Mouse (Mus musculus) cortical plate, adult 2 months (tissue): ENCODE data around the gene Gins2. TPM values are rescaled to one million over a fixed set of nuclear protein-coding genes. Genes with fewer than 3 reads are reported as not detected.

Source experiments
- H3K27ac ChIP-seq: fragments of 200-500 bp; 2 replicates; pipeline ENCODE4 v1.5.1; 2012; ENCODE audit warnings: low read length, control low read depth, inconsistent platforms; ENCODE audit not compliant: insufficient read depth
- H3K4me1 ChIP-seq: fragments of 200-500 bp; 2 replicates; pipeline ENCODE4 v1.6.1; 2011; ENCODE audit warnings: low read length; ENCODE audit not compliant: control insufficient read depth, insufficient read depth
- H3K4me3 ChIP-seq: fragments of 200-500 bp; 2 replicates; pipeline ENCODE4 v1.5.1; 2011; ENCODE audit warnings: mild to moderate bottlenecking, low read length, control low read depth; ENCODE audit not compliant: insufficient read depth
- CTCF ChIP-seq: fragments of 200-500 bp; IDR thresholded peaks from 2 replicates; pipeline ENCODE4 v1.5.1; 2011; ENCODE audit warnings: mild to moderate bottlenecking, control low read depth, low read length; ENCODE audit not compliant: insufficient read depth; ENCODE audit errors: extremely low read depth
- POLR2A ChIP-seq: fragments of 200-500 bp; IDR thresholded peaks from 2 replicates; pipeline ENCODE4 v1.6.1; 2011; ENCODE audit warnings: mild to moderate bottlenecking, low read length, control low read depth; ENCODE audit not compliant: insufficient read depth; ENCODE audit errors: extremely low read depth
- polyA plus RNA-seq: library from polyadenylated mRNA; depleted of rRNA; stranded (reverse); fragments of >200 nt; gene quantifications from 2 replicates; pipeline ENCODE4 v1.2.3, GENCODE M21; 2012

Gene Gins2
- polyA plus RNA-seq, 1 experiment: 2.2 TPM

GRCm38 (mm10) chr8:120607460-120607859, 18.4 kb upstream of the Gins2 start:
- no peaks in the 10 kb centered on the region for H3K4me1 ChIP-seq
- no peak overlapping the region for H3K27ac ChIP-seq
- H3K4me3 ChIP-seq: no peak overlapping the region
- no peak for TF ChIP-seq CTCF
- no peak for TF ChIP-seq POLR2A

GRCm38 (mm10) chr8:120602672-120603071, 13.6 kb upstream of the Gins2 start:
- Histone ChIP-seq H3K27ac (no peak overlapping the region), H3K4me1 (peaks cover 2% of the 10 kb centered on the region; the same call in 1 of the 2 replicates)
- TF ChIP-seq CTCF: no peak
- TF ChIP-seq POLR2A: no peak

GRCm38 (mm10) chr8:120599504-120599903, 10.4 kb upstream of the Gins2 start:
- TF ChIP-seq CTCF (peak; percentile 72), POLR2A (no peak)
- H3K4me3 ChIP-seq: no peak overlapping the region
- peaks cover 2% of the 10 kb centered on the region; the same call in 1 of the 2 replicates for H3K4me1 ChIP-seq
- H3K27ac ChIP-seq: no peak overlapping the region

More at GRCm38 (mm10) chr8:120602672-120603071, 13.6 kb upstream of the Gins2 start:
- H3K4me3 ChIP-seq: no peak overlapping the region

GRCm38 (mm10) chr8:120598579-120598978, 9.5 kb upstream of the Gins2 start:
- H3K27ac ChIP-seq: no peak overlapping the region
- TF ChIP-seq POLR2A (no peak), CTCF (no peak)

GRCm38 (mm10) chr8:120595963-120596362, 6.9 kb upstream of the Gins2 start:
- Histone ChIP-seq H3K27ac (no peak overlapping the region), H3K4me3 (no peak overlapping the region), H3K4me1 (peaks cover 2% of the 10 kb centered on the region; the same call in 1 of the 2 replicates)
- TF ChIP-seq POLR2A: no peak
- TF ChIP-seq CTCF: peak; percentile 84

More at GRCm38 (mm10) chr8:120598579-120598978, 9.5 kb upstream of the Gins2 start:
- Histone ChIP-seq H3K4me3 (no peak overlapping the region), H3K4me1 (peaks cover 2% of the 10 kb centered on the region; the same call in 1 of the 2 replicates)

- H3K4me1 ChIP-seq: peaks cover 2% of the 10 kb centered on the region; the same call in 1 of the 2 replicates
- no peak for TF ChIP-seq POLR2A
- peak; percentile 26; the same call in 1 of the 2 replicates for TF ChIP-seq CTCF
- no peak overlapping the region for H3K4me3 ChIP-seq
- no peak overlapping the region for H3K27ac ChIP-seq
These were observed 5.5 kb upstream of the Gins2 start for GRCm38 (mm10) chr8:120594571-120594970.

- H3K4me3 ChIP-seq: no peak overlapping the region
- H3K27ac ChIP-seq: no peak overlapping the region
- TF ChIP-seq POLR2A (no peak), CTCF (no peak)
- H3K4me1 ChIP-seq: no peaks in the 10 kb centered on the region
These were observed 2.6 kb upstream of the Gins2 start for GRCm38 (mm10) chr8:120591587-120592292.

- H3K27ac ChIP-seq: no peak overlapping the region
These were observed 817 bp upstream of the Gins2 start for GRCm38 (mm10) chr8:120589921-120590320.

GRCm38 (mm10) chr8:120585521-120585920, 3.6 kb downstream of the Gins2 start:
- Histone ChIP-seq H3K4me1 (no peaks in the 10 kb centered on the region), H3K27ac (no peak overlapping the region), H3K4me3 (no peak overlapping the region)
- no peak for TF ChIP-seq CTCF
- no peak for TF ChIP-seq POLR2A

More at GRCm38 (mm10) chr8:120589921-120590320, 817 bp upstream of the Gins2 start:
- H3K4me1 ChIP-seq: no peaks in the 10 kb centered on the region
- peak overlapping the region; percentile 31; the same call in 1 of the 2 replicates for H3K4me3 ChIP-seq
- TF ChIP-seq CTCF (no peak), POLR2A (no peak)

- Histone ChIP-seq H3K4me3 (no peak overlapping the region), H3K27ac (no peak overlapping the region), H3K4me1 (no peaks in the 10 kb centered on the region)
- TF ChIP-seq POLR2A (no peak), CTCF (no peak)
These were observed 7.3 kb downstream of the Gins2 start for GRCm38 (mm10) chr8:120581811-120582210.
